Mouse (Mus musculus) neural tube, embryonic 15.5 days (tissue): ENCODE measurements at regions not wholly inside any gene's neighbourhood (a gene's known extent, or its start where the extent isn't known, plus 50 kb on each side); places are given as distances from the start of the nearest gene placed in this dataset.
A peak's percentile ranks its signal among the peaks of the same experiment; 100 is the strongest.

Experiments
- ATAC-seq: fragments of 200-750 bp; cut with Nextera tagmentation; 2 replicates; pipeline ENCODE4 v1.8.0; 2017; ENCODE audit warnings: mild to moderate bottlenecking, moderate TSS enrichment, moderate library complexity; ENCODE audit not compliant: low FRiP score
- H3K27ac ChIP-seq: fragments of 300-500 bp; sonication (generic); replicated peaks from 2 replicates; pipeline ENCODE4 v1.5.1; 2015; ENCODE audit warnings: mild to moderate bottlenecking, inconsistent platforms
- H3K27me3 ChIP-seq: fragments of 300-500 bp; sonication (generic); replicated peaks from 2 replicates; pipeline ENCODE4 v1.6.1; 2015; ENCODE audit warnings: inconsistent platforms
- H3K36me3 ChIP-seq: fragments of 300-500 bp; sonication (generic); 2 replicates; pipeline ENCODE4 v1.6.1; 2015; ENCODE audit warnings: inconsistent platforms
- H3K4me1 ChIP-seq: fragments of 300-500 bp; sonication (generic); 2 replicates; pipeline ENCODE4 v1.6.1; 2015; ENCODE audit warnings: inconsistent platforms
- H3K4me2 ChIP-seq: fragments of 300-500 bp; sonication (generic); 2 replicates; pipeline ENCODE4 v1.6.1; 2015; ENCODE audit warnings: inconsistent platforms, mild to moderate bottlenecking, moderate library complexity
- H3K4me3 ChIP-seq: fragments of 300-500 bp; sonication (generic); replicated peaks from 2 replicates; pipeline ENCODE4 v1.5.1; 2015; ENCODE audit warnings: mild to moderate bottlenecking, inconsistent platforms
- H3K9ac ChIP-seq: fragments of 300-500 bp; sonication (generic); replicated peaks from 2 replicates; pipeline ENCODE4 v1.6.1; 2015; ENCODE audit warnings: mild to moderate bottlenecking, inconsistent platforms
- H3K9me3 ChIP-seq: fragments of 300-500 bp; sonication (generic); replicated peaks from 2 replicates; pipeline ENCODE4 v1.6.1; 2016; ENCODE audit warnings: inconsistent platforms
- WGBS: fragments of 180-500 bp; shearing (Covaris S2); methylation state at CpG from one replicate; pipeline ENCODE4 v1.1.7; 2015; ENCODE audit warnings: mixed read lengths; 5-methylcytosine and 5-hydroxymethylcytosine counted together

- WGBS, result 22% methylated on average over 5 of the region's 5 CpGs
- H3K9me3 ChIP-seq, result no peaks in the 10 kb centered on the region
- no peaks in the 10 kb centered on the region for H3K27me3 ChIP-seq
- H3K36me3 ChIP-seq, result no peaks in the 10 kb centered on the region
- no peak overlapping the region for H3K4me3 ChIP-seq
- H3K27ac ChIP-seq, result no peak overlapping the region
- no peaks in the 10 kb centered on the region for H3K4me1 ChIP-seq
- H3K4me2 ChIP-seq, result no peak overlapping the region
- ATAC-seq, result no peak
- no peak overlapping the region for H3K9ac ChIP-seq
Measured at GRCm38 (mm10) chr12:54577235-54577634, 79.1 kb downstream of the Sptssa start.

GRCm38 (mm10) chr12:54576821-54577220 lies 79.6 kb downstream of the Sptssa start:
- Histone ChIP-seq H3K27me3 (no peaks in the 10 kb centered on the region), H3K27ac (no peak overlapping the region), H3K9ac (no peak overlapping the region), H3K4me2 (no peak overlapping the region), H3K4me3 (no peak overlapping the region), H3K36me3 (no peaks in the 10 kb centered on the region), H3K9me3 (no peaks in the 10 kb centered on the region), H3K4me1 (no peaks in the 10 kb centered on the region)
- WGBS, result 78% methylated on average over 3 of the region's 3 CpGs
- ATAC-seq, result no peak

GRCm38 (mm10) chr12:54572866-54573265 lies 83.5 kb downstream of the Sptssa start:
- Histone ChIP-seq H3K36me3 (no peaks in the 10 kb centered on the region), H3K4me2 (no peak overlapping the region), H3K4me1 (no peaks in the 10 kb centered on the region), H3K9me3 (no peaks in the 10 kb centered on the region), H3K27me3 (no peaks in the 10 kb centered on the region), H3K27ac (no peak overlapping the region), H3K4me3 (no peak overlapping the region), H3K9ac (no peak overlapping the region)
- no peak for ATAC-seq
- 96% methylated on average over 8 of the region's 8 CpGs for WGBS

- no peak overlapping the region for H3K4me3 ChIP-seq
- H3K36me3 ChIP-seq, result no peaks in the 10 kb centered on the region
- H3K9ac ChIP-seq, result no peak overlapping the region
- H3K27ac ChIP-seq, result no peak overlapping the region
- no peak overlapping the region for H3K4me2 ChIP-seq
- H3K4me1 ChIP-seq, result no peaks in the 10 kb centered on the region
- H3K9me3 ChIP-seq, result no peaks in the 10 kb centered on the region
- WGBS, result 77% methylated on average over 6 of the region's 6 CpGs
- no peaks in the 10 kb centered on the region for H3K27me3 ChIP-seq
- ATAC-seq, result no peak
Measured at GRCm38 (mm10) chr12:54568078-54568931, 88.1 kb downstream of the Sptssa start.

- Histone ChIP-seq H3K27ac (no peak overlapping the region), H3K36me3 (no peaks in the 10 kb centered on the region)
Measured at GRCm38 (mm10) chr12:54567426-54567790, 89.0 kb downstream of the Sptssa start.

GRCm38 (mm10) chr12:54566532-54567425 lies 89.6 kb downstream of the Sptssa start:
- H3K27ac ChIP-seq, result no peak overlapping the region
- no peak for ATAC-seq
- no peaks in the 10 kb centered on the region for H3K27me3 ChIP-seq
- H3K4me1 ChIP-seq, result no peaks in the 10 kb centered on the region
- H3K4me2 ChIP-seq, result no peak overlapping the region
- H3K36me3 ChIP-seq, result no peaks in the 10 kb centered on the region
- no peak overlapping the region for H3K4me3 ChIP-seq
- 95% methylated on average over 23 of the region's 23 CpGs for WGBS
- H3K9ac ChIP-seq, result no peak overlapping the region
- H3K9me3 ChIP-seq, result no peaks in the 10 kb centered on the region

More at GRCm38 (mm10) chr12:54567426-54567790, 89.0 kb downstream of the Sptssa start:
- no peaks in the 10 kb centered on the region for H3K4me1 ChIP-seq
- no peak overlapping the region for H3K9ac ChIP-seq
- WGBS, result 91% methylated on average over 3 of the region's 3 CpGs
- no peaks in the 10 kb centered on the region for H3K9me3 ChIP-seq
- no peak for ATAC-seq
- H3K27me3 ChIP-seq, result no peaks in the 10 kb centered on the region
- H3K4me2 ChIP-seq, result no peak overlapping the region
- no peak overlapping the region for H3K4me3 ChIP-seq

- no peak overlapping the region for H3K27ac ChIP-seq
- WGBS, result 90% methylated on average over 4 of the region's 4 CpGs
- no peak for ATAC-seq
Measured at GRCm38 (mm10) chr12:54561981-54562380, 94.4 kb downstream of the Sptssa start.

GRCm38 (mm10) chr12:54558106-54558505 lies 98.3 kb downstream of the Sptssa start:
- ATAC-seq, result peak; percentile 84
- Histone ChIP-seq H3K27me3 (no peaks in the 10 kb centered on the region), H3K9me3 (no peaks in the 10 kb centered on the region), H3K4me2 (no peak overlapping the region), H3K4me3 (no peak overlapping the region), H3K27ac (no peak overlapping the region), H3K9ac (no peak overlapping the region), H3K4me1 (no peaks in the 10 kb centered on the region), H3K36me3 (no peaks in the 10 kb centered on the region)
- 25% methylated on average over 2 of the region's 2 CpGs for WGBS

More at GRCm38 (mm10) chr12:54561981-54562380, 94.4 kb downstream of the Sptssa start:
- H3K27me3 ChIP-seq, result no peaks in the 10 kb centered on the region
- no peaks in the 10 kb centered on the region for H3K9me3 ChIP-seq
- no peak overlapping the region for H3K9ac ChIP-seq
- H3K4me2 ChIP-seq, result no peak overlapping the region
- no peaks in the 10 kb centered on the region for H3K4me1 ChIP-seq
- no peaks in the 10 kb centered on the region for H3K36me3 ChIP-seq
- no peak overlapping the region for H3K4me3 ChIP-seq

- H3K27me3 ChIP-seq, result no peaks in the 10 kb centered on the region
- ATAC-seq, result no peak
- H3K4me1 ChIP-seq, result peaks cover 6% of the 10 kb centered on the region; the same call in 1 of the 2 replicates
- no peak overlapping the region for H3K27ac ChIP-seq
- WGBS, result 93% methylated on average over 9 of the region's 9 CpGs
- no peaks in the 10 kb centered on the region for H3K9me3 ChIP-seq
- H3K36me3 ChIP-seq, result no peaks in the 10 kb centered on the region
- H3K4me2 ChIP-seq, result no peak overlapping the region
- H3K9ac ChIP-seq, result no peak overlapping the region
- no peak overlapping the region for H3K4me3 ChIP-seq
Measured at GRCm38 (mm10) chr12:54549659-54550058, 106.7 kb downstream of the Sptssa start.

GRCm38 (mm10) chr12:54545821-54546608 lies 110.4 kb downstream of the Sptssa start:
- Histone ChIP-seq H3K4me2 (peak overlapping the region; percentile 46), H3K27ac (no peak overlapping the region), H3K27me3 (no peaks in the 10 kb centered on the region), H3K36me3 (no peaks in the 10 kb centered on the region), H3K9me3 (no peaks in the 10 kb centered on the region), H3K9ac (no peak overlapping the region), H3K4me3 (no peak overlapping the region), H3K4me1 (peaks cover 6% of the 10 kb centered on the region; the same call in 1 of the 2 replicates)
- peak; percentile 76; the same call in 1 of the 2 replicates for ATAC-seq
- 19% methylated on average over 16 of the region's 16 CpGs for WGBS

GRCm38 (mm10) chr12:54538320-54538705 lies 118.1 kb downstream of the Sptssa start:
- Histone ChIP-seq H3K27me3 (no peaks in the 10 kb centered on the region), H3K36me3 (no peaks in the 10 kb centered on the region), H3K27ac (no peak overlapping the region), H3K9ac (no peak overlapping the region), H3K4me3 (no peak overlapping the region), H3K4me2 (no peak overlapping the region), H3K4me1 (peaks cover 12% of the 10 kb centered on the region; the same call in 1 of the 2 replicates), H3K9me3 (no peaks in the 10 kb centered on the region)
- WGBS, result 92% methylated on average over 4 of the region's 4 CpGs
- no peak for ATAC-seq
